Mouse (Mus musculus) gastrocnemius, adult 18-20 months (tissue): ENCODE data around the gene Shroom3. TPM values are rescaled to one million over a fixed set of nuclear protein-coding genes. Genes with fewer than 3 reads are reported as not detected.
A peak's percentile ranks its signal among the peaks of the same experiment; 100 is the strongest.

ENCODE experiments used
- DNase-seq: peaks from one replicate; pipeline ENCODE4 v3.0.0; 2021; ENCODE audit warnings: low spot score
- total RNA-seq, 2 experiments: library from RNA; stranded (reverse); gene quantifications; 2 replicates each; pipeline ENCODE4 v1.2.3; 2021

Gene Shroom3
- total RNA-seq, 2 experiments from 2014 or later = 0.50 to 1.6 TPM

DNA sequence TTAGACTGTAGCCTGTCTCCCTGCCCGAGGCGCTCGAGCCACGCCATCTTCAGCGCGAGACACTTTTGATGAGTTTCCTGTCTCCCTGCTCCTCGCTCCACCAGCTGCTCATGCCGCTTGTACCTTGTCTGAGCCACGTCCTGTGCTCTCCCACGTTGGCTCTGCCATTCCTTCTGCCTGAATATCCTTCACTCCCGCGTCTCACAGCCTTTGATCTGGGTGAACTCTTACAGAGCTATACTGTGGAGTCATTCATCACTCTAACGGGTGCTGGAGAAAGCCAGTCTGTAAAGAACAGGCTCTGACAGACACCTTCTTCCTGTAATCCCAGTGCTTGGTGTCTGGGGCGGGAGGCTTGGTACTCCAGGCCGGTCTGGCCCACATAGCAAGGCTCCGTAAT, 248.1 kb downstream of the Shroom3 start:
- DNase-seq = no peak

DNA sequence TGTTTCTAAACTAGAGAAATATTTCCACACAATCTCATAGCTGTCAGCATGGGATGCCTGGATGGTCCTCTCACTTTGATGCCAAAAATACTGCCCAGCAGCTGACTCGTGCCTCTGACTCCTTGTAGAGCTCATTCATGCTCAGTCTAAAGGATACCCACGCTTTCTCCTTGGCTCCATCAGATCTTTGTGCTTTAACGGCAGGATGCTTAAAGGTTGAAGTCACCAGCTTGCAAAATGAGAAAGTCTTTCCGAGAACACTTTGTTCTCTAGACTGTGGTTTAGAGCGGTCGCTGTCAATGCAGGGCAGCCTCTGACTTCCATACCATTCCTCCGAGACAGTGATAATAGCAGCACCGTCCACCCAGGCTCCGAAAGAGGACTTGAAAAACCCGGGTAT, 249.8 kb downstream of the Shroom3 start:
- no peak for DNase-seq

DNA sequence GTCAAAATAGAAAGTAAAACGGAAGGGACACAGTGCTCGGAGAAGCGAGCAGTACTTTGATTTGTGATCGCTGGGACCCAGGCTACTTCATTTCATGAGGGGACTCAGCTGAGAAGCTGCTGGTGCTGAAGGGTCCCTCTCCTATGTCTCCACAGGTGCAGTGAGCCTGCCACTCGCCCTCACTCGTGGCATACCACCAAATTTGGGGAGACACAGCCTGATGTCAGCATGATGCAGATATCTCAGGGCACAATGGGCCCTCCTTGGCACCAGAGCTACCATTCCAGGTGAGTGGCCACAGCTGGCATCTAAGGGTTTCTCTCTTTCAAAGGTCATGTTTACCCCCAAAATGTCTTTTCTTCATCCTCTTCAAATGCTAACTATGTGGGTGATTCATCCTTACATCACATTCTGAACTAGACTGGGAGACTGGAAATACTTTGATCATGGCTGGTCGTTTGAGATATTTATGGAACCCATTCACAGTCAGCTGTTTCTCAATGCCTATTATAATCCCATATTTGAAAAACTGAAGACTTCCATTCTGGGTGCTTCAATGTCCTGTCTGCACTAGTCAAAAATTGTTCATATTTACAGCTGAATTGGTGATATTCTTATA, 250.5 kb downstream of the Shroom3 start:
- DNase-seq = no peak

DNA sequence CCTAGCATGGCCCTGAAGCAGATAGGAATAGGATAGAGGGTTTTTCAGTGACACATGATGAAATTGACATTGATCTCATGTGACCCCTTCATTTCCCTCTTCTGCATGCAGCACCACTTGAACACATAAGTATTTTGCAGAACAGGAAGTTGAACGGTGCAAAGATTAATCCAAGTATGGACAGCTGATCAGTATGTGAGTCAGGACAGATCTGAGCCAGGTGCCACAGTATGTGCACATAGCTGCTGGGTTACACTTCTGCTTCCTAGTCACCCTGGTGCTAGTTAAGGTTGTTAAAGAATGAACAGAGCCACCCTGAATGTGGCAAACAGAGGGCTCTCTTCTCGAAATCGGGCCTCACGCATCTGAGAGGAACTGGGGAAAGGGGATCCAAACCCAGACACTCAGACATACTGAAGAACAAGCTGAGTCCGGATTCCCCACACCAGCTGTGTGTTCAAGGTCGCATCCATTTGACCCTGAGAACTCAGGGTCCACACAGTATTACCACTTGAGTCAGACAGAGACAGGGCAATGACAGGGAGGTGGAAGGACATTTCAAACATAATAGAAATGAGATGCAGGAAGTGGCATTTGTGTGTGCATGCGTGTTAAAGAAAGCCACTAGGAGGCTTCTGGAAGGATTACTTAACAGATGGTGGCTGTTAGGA, 251.2 kb downstream of the Shroom3 start:
- DNase-seq = no peak

DNA sequence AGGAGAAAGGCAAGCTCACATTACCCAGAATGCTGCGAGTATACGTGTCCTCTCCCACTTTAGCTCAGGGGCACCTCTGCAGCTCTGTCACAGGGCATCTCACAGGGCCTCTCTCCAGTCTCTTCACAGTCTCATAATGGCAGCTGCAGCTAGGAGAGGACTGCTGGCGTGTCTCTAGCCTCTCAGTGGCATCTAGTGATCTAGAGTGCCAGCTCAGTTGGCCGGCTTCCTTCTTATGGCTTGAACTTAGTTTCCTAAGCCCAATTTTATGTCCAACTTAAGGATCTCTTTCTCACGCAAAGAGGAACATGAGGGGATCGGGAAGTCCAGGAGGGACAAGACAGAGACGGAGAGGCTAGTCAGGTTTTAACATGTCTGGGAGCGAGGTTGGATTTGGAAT, 252.6 kb downstream of the Shroom3 start:
- no peak for DNase-seq

DNA sequence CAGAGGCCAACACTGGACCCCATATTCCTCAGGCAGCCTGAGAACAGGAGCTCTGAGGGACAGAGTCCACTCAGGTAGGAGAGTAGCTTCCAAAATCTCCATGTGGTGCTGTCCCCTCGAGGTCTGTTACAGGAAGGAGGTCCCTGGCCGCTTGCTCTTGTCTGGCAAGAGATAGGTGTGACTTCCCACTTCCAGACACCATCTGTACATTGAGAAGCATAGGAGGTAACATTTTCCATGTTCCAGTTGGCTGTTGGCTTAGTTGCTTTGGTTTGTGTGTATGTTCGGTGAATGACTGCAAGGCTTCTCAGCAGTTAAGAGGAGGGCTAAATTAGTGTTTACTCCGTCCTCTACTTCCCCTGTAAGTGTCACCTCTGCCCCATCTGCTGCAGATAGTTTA, 254.5 kb downstream of the Shroom3 start:
- no peak for DNase-seq

DNA sequence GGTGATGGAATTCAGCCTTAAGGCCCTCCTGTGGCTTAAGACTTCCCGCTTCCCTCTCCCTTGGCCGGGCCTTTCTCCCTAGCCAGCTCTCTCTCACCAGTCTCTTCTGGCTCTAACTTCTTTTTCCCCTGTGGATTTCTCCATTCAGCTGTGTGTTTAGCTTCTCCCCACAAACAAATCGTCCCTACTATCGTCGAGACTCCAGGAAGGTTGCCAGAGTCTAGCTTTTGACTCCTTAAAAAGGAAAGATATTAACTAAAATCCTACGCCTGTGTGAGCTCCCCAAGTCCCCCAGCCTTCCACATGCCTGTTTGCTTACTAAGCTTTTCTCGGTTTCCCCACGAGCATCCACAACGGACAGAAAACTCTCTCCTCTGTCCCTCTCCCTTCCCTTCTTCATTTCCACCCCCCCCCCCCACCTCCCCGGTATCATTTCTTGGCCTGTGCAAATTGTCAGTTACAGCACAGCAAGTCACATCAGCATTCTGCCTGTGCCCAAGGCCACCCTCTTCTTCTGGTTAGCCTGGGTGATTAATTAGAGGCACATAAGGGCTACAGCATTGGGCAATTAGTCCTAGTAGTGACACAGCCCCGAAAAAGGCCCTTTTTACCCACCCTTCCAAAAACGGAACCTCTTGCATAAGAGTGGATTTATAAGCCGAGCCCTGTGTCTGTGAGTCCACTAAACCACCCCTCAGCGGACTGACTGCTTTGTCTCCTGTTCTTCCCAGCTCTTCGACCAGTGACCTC, 256.2 kb downstream of the Shroom3 start:
- DNase-seq = no peak

DNA sequence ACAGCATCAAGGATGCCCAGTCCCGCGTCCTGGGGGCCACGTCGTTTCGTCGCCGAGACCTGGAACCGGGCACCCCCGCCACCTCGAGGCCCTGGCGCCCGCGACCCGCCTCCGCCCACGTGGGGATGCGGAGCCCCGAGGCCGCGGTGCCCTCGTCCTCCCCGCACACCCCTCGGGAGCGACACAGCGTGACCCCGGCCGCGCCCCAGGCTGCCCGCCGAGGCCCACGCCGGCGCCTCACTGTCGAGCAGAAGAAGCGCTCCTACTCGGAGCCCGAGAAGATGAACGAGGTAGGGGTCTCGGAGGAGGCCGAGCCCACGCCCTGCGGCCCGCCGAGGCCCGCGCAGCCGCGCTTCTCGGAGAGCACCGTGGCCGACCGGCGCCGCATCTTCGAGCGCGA, 258.9 kb downstream of the Shroom3 start:
- no peak for DNase-seq

DNA sequence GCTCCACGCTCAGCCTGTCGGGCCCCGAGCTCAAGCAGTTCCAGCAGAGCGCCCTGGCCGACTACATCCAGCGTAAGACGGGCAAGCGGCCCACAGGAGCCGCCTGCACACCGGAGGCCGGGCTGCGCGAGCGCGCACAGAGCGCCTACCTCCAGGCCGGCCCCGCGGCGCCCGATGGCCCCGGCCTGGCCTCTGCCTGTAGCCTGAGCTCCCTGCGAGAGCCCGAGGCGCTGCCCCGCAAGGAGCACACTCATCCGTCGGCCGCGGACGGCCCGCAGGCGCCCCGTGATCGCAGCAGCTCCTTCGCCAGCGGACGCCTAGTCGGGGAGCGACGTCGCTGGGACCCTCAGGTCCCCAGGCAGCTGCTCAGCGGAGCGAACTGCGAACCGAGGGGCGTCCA, 259.3 kb downstream of the Shroom3 start:
- no peak for DNase-seq

DNA sequence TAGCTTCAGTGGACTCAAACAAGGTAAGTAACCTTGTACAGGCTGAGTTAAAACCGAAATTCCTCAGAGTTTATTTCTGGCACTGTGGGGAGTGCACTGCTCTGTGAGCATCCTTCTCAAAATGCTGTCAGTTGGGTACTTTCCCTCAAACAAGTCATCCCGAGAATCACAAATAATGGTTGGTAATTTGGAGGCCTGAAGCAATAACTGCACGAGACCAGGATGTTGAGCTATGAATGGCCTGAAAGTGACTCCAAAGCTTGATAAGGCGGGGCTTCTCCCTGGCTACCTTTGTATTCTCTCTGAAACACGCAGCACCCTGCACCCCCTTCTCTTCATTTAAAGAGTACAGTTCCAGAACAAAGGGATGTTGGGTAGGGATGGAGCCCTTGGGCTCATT, 261.6 kb downstream of the Shroom3 start:
- DNase-seq = no peak

DNA sequence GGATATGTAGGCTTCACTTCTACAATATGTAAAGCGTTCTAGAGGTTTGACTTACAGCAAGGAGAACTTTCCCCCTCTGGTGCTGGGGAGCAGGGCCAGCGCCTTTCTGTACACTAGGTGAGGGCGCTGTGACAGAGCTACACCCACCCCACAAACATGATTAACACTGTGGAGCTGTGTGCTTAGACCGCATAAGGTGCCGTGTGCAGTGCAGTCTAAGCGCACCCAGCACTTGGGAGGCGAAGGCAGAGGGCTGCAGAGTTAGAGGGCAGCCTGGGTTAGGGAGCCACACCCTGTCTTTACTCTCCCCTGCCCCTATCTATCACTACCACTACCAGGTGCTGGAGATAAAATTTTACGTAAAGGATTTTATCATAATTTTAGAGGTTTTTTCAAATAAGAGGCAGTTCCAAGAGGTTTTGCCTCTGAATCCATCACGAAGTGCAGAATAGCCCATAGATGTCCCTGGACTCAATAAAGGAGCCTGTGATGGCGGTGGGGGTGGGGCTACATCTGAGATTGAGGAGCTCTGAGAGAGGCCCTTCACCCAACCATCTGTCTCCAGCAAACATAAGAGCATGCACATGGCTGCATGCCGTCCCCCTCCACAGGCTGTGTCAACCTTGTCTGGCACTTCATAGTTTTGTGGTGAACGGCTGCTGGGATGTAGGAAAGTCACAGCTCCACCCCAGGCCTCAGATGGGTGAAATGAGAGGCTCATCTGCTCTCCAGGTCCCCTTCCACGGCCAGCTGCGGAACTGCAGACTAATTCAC, 265.9 kb downstream of the Shroom3 start:
- DNase-seq = no peak

DNA sequence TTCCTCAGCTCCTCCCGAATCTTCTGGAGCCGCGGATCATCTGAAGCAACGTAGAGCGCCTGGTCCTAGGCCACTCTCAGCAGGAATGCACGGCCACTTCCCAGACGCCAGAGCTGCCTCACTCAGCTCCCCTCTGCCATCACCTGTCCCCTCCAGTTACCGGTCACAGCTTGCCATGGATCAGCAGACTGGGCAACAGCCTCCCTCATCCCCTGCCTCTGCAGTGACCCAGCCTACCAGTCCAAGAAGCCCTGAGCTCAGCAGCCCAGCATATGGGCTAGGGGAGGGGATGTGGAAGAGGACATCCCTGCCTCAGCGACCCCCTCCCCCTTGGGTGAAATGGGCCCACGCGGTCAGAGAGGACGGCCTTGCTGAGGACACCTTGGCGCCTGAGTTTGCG, 267.3 kb downstream of the Shroom3 start:
- no peak for DNase-seq

DNA sequence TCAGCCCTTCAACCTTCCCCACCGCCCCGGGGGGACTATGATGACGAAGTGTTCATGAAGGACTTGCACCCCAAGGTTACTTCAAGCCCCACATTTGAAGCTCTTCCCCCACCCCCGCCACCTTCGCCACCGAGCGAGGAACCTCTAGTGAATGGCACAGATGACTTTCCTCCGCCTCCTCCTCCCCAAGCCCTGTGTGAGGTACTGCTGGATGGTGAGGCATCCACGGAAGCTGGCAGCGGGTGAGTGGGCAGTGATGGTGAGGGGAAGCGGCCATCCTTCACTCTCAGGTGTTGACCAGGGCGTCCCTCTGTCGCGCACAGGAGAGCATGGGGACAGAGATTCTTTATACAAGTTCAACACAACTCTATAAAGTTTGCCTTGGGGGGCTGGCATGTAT, 267.8 kb downstream of the Shroom3 start:
- no peak for DNase-seq

DNA sequence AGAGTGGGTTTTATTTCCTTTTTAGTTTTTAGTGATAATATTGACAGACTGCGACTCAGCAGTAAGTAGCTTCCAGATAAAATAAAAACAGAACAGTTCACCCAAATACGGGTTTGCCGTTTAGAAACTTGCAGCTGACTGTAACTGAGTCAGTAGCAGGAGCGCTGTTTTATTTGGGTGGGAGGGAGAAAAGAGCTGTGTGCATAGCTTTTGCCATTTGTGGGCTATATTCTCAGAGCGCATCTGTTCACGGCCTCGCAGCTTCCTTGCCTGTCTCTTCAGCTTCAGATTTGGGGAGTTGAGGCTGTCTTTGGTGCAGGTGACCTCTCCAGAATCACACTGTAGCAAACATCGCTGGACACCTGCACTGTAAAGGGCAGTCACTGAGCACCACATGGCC, 270.6 kb downstream of the Shroom3 start:
- no peak for DNase-seq

DNA sequence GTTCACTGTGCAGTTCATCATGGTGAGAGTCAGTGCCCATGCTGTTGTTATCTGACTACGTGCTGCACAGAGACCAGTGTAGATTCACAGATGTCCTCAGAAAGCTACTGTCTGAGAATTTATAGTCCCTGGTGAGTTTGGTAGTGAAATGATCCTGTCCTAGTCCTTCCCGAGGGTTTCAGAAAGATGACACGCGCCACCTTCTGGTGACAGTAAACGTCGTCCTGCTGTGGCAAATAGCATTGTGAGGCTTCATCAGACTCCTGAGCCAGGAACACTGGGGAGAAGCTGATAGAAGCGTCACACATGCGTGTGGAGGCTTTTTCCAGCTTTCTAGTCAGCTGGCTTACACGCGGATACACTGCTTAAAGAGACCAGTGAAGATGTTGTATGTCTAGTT, 271.1 kb downstream of the Shroom3 start:
- DNase-seq = peak; percentile 72

DNA sequence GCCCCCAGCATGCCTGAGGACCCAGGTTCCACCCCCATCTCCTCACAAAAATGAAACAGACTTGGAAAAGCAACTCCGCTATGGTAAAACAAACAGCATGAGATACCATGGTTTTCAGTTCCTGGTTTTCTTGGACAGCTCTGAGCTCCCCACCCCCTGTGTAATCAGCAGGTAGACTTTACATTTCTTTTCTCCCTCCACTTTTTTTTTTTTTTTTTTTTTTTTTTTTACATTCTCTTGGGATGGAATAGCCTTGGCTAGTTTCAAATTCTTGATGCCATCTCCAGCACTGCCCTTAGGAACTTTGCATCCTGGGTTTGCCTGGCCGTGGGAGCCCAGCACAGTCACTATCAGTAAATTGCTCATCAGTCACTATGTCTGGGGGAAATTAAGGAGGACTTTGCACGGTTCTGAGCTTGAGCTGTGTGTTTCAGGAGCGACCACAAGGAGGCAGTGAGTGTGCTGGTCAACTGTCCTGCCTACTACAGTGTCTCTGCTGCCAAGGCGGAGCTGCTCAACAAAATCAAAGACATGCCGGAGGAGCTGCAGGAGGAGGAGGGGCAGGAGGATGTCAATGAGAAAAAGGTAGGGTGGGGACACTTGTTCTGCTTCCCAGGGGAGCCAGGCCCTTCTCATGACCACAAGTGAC, 271.7 kb downstream of the Shroom3 start:
- peak; percentile 17 for DNase-seq

DNA sequence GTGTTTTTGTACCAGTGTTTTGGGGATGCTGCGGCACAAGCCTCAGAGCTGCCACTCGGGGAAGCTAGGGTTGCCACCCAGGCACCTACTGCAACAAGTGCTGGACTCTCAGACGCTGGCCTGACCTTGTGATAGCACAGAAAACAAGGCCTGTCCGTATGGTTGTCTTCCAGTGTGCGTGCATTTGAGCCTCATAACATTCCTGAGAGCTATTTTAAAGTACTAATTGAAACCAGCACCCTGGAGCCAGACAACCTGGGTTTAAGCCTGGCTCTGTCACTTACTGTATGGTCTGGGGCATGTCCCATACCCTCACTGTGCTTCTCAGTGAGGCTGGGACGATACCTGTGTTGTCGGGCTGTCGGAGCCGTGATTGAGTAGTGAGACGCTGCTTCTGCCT, 276.1 kb downstream of the Shroom3 start:
- DNase-seq = no peak

DNA sequence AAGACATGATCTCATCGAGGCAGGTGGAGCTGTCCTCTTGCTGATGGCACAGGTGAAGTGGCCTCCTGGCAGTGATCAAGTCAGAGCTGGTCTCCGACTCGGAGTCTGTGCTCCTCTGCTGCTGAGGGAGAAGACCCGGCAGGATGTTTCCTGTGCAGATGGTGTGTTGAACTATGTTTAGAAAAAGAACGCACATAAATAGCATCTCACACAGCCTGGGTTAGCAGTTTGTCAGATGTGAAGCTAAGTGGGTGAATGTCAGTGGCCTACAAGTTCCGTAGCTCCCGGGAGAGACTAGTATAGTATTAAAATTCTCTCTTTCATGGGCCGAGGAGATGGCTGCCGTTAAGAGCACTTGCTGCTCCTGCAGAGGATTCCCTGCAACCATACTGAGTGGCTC, 276.5 kb downstream of the Shroom3 start:
- DNase-seq = no peak

DNA sequence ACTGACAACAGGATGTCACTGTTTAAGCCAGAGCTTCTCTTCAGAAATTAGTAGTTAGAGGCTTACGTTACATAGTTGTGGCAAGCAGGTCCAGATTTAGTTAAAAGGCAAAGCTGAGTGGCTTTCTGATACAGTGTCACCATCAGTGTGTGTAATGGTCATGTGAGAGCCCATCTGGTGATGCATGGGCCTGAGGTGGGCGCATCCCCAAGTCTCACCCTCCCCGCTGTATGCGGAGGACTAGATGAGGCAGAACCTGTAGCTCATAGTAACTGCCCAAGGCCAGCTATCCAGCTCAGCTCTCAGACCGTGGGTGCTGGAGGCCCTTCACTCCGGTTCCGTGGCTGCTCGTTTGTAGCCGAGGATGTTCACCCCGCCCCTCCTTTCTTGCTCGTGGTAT, 278.1 kb downstream of the Shroom3 start:
- no peak for DNase-seq

DNA sequence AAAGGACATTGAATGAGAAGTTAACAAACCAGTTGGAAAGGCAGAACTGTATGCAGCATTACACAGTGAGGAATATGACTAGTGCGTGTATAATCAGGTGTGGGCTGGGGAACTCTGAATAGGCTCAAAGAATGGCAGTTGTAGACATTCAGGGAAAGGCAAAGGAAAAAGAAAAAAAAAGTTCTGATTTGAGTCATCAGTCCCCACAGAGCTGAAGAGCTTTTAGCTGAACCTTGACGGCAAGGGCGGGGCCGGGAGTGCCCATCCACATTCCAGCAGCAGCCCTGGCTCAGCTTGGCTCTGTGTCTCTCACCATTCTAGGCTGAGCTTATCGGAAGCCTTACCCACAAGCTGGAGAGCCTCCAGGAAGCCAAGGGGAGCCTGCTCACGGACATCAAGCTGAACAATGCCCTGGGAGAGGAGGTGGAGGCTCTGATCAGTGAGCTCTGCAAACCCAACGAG, 278.6 kb downstream of the Shroom3 start:
- DNase-seq = no peak

DNA sequence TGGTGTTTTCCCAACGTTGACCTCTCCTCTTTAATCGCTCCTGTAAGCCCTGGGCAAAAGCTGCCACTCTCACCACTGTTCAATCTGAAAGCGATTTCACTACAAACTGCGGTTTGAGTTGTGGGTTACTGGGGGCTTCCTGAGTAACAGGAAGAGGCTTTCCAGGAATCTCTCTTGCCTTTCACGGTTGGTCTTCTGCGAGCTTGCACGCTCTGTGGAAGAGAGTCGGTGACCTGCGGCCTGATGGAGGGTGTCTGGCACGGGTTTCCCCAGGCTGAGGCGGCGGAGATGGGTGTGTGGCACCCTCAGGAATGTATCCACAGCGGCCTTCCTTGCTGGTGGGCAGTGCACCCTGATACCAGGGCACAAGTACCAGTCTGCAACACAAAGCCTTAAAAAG, 281.5 kb downstream of the Shroom3 start:
- DNase-seq = no peak

DNA sequence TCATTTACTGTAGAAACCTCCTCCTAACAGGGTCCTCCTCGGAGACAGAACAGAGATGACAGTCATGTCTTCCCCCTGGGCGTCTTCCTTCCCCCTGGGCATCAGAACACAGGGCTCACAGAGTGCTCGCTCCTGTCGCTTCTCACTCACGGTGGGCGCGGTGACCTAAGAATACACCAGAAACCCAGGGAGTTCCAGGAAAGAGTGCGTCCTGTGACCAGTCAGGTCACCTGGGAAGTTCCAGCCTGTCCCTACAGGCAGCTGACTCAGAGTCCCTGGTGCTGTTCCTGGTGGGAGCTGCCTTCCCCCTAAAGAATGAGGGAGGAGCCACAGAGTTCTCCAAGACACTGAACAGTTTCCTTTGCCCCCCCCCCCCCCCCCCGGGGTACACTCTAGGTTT, 283.9 kb downstream of the Shroom3 start:
- DNase-seq = no peak
